Mouse (Mus musculus) limb, embryonic 13.5 days (tissue): ENCODE measurements around the gene Snhg11. TPM values are rescaled to one million over a fixed set of nuclear protein-coding genes. Genes with fewer than 3 reads are reported as not detected.
"Not testable (repeated sequence)": the region's sequence is repeated elsewhere in the genome, so short reads cannot be mapped to it uniquely, and the experiment has no call there.

ENCODE experiments used
- ATAC-seq: fragments of 200-750 bp; cut with Nextera tagmentation; 2 replicates; pipeline ENCODE4 v1.8.0; 2017; ENCODE audit warnings: low read depth, moderate number of reproducible peaks, moderate TSS enrichment; ENCODE audit not compliant: low FRiP score
- H3K27ac ChIP-seq: fragments of 300-500 bp; sonication (generic); 2 replicates; pipeline ENCODE4 v1.5.1; 2015; ENCODE audit warnings: inconsistent platforms, mild to moderate bottlenecking, moderate library complexity
- H3K27me3 ChIP-seq: fragments of 300-500 bp; sonication (generic); 2 replicates; pipeline ENCODE4 v1.6.1; 2015; ENCODE audit warnings: mild to moderate bottlenecking, inconsistent platforms
- H3K36me3 ChIP-seq: fragments of 300-500 bp; sonication (generic); 2 replicates; pipeline ENCODE4 v1.6.1; 2015; ENCODE audit warnings: inconsistent platforms, mild to moderate bottlenecking, moderate library complexity
- H3K4me1 ChIP-seq: fragments of 300-500 bp; sonication (generic); 2 replicates; pipeline ENCODE4 v1.6.1; 2015; ENCODE audit warnings: inconsistent platforms
- H3K4me2 ChIP-seq: fragments of 300-500 bp; sonication (generic); replicated peaks from 2 replicates; pipeline ENCODE4 v1.6.1; 2015; ENCODE audit warnings: inconsistent platforms, mild to moderate bottlenecking, moderate library complexity
- H3K4me3 ChIP-seq: fragments of 300-500 bp; sonication (generic); 2 replicates; pipeline ENCODE4 v1.5.1; 2015; ENCODE audit warnings: moderate library complexity, mild to moderate bottlenecking, inconsistent platforms
- H3K9ac ChIP-seq: fragments of 300-500 bp; sonication (generic); 2 replicates; pipeline ENCODE4 v1.6.1; 2015; ENCODE audit warnings: mild to moderate bottlenecking, inconsistent platforms
- H3K9me3 ChIP-seq: fragments of 300-500 bp; sonication (generic); 2 replicates; pipeline ENCODE4 v1.6.1; 2016; ENCODE audit warnings: inconsistent platforms
- WGBS: fragments of 180-500 bp; shearing (Covaris S2); methylation state at CpG from one replicate; pipeline ENCODE4 v1.1.7; 2015; 5-methylcytosine and 5-hydroxymethylcytosine counted together
- polyA plus RNA-seq: library from polyadenylated mRNA; unstranded; fragments of >200 nt; fragmentation: Nextera tagmentation; extraction: Ambion mirVana; gene quantifications from 2 replicates; pipeline ENCODE4 v1.2.1, GENCODE M21; 2015

Gene Snhg11
- polyA plus RNA-seq, 1 experiment from 2014 or later = 8.7 TPM

GRCm38 (mm10) chr2:158376123-158376687 lies 767 bp downstream of the Snhg11 start:
- Histone ChIP-seq H3K9ac (no peak overlapping the region), H3K4me2 (peak overlapping the region; percentile 71), H3K4me1 (0 out of 2 replicates have a peak, but pooled peaks cover 7% of the 10 kb centered on the region), H3K27ac (no peak overlapping the region), H3K9me3 (no peaks in the 10 kb centered on the region), H3K36me3 (no peaks in the 10 kb centered on the region), H3K27me3 (peaks cover 54% of the 10 kb centered on the region), H3K4me3 (peak overlapping the region; percentile 42)
- WGBS = 26% methylated on average over 12 of the region's 12 CpGs
- no peak for ATAC-seq

- no peaks in the 10 kb centered on the region for H3K9me3 ChIP-seq
- H3K36me3 ChIP-seq = no peaks in the 10 kb centered on the region
- H3K27ac ChIP-seq = no peak overlapping the region
- H3K27me3 ChIP-seq = peaks cover 54% of the 10 kb centered on the region
- ATAC-seq = no peak
- WGBS = 74% methylated on average over 7 of the region's 7 CpGs
- H3K4me1 ChIP-seq = 0 out of 2 replicates have a peak, but pooled peaks cover 7% of the 10 kb centered on the region
- H3K4me3 ChIP-seq = no peak overlapping the region
- H3K9ac ChIP-seq = no peak overlapping the region
- no peak overlapping the region for H3K4me2 ChIP-seq
These were observed 1.4 kb downstream of the Snhg11 start for GRCm38 (mm10) chr2:158376798-158377197.

GRCm38 (mm10) chr2:158377811-158378210 lies 2.4 kb downstream of the Snhg11 start:
- no peak; the same call in 1 of the 2 replicates for ATAC-seq
- no peak overlapping the region for H3K4me2 ChIP-seq
- WGBS = 83% methylated on average over 1 of the region's 1 CpGs
- H3K4me1 ChIP-seq = 0 out of 2 replicates have a peak, but pooled peaks cover 7% of the 10 kb centered on the region
- H3K27me3 ChIP-seq = peaks cover 52% of the 10 kb centered on the region
- no peak overlapping the region for H3K27ac ChIP-seq
- no peak overlapping the region for H3K9ac ChIP-seq
- no peaks in the 10 kb centered on the region for H3K36me3 ChIP-seq
- H3K9me3 ChIP-seq = no peaks in the 10 kb centered on the region
- no peak overlapping the region for H3K4me3 ChIP-seq

- Histone ChIP-seq H3K36me3 (no peaks in the 10 kb centered on the region), H3K9ac (no peak overlapping the region), H3K4me2 (no peak overlapping the region), H3K27ac (no peak overlapping the region), H3K27me3 (peaks cover 35% of the 10 kb centered on the region), H3K4me3 (no peak overlapping the region), H3K9me3 (no peaks in the 10 kb centered on the region), H3K4me1 (0 out of 2 replicates have a peak, but pooled peaks cover 7% of the 10 kb centered on the region)
- 41% methylated on average over 13 of the region's 13 CpGs for WGBS
- ATAC-seq = no peak
These were observed 4.1 kb downstream of the Snhg11 start for GRCm38 (mm10) chr2:158379354-158380078.

- no peaks in the 10 kb centered on the region for H3K4me1 ChIP-seq
- no peak overlapping the region for H3K27ac ChIP-seq
- no peaks in the 10 kb centered on the region for H3K36me3 ChIP-seq
- WGBS = 42% methylated on average over 8 of the region's 8 CpGs
- no peak overlapping the region for H3K4me3 ChIP-seq
- no peak overlapping the region for H3K4me2 ChIP-seq
- no peak overlapping the region for H3K9ac ChIP-seq
- no peaks in the 10 kb centered on the region for H3K27me3 ChIP-seq
- no peaks in the 10 kb centered on the region for H3K9me3 ChIP-seq
- no peak for ATAC-seq
These were observed 10.6 kb downstream of the Snhg11 start for GRCm38 (mm10) chr2:158386072-158386471.

- ATAC-seq = no peak
- no peaks in the 10 kb centered on the region for H3K36me3 ChIP-seq
- H3K9ac ChIP-seq = no peak overlapping the region
- H3K27ac ChIP-seq = no peak overlapping the region
- no peak overlapping the region for H3K4me2 ChIP-seq
- no peaks in the 10 kb centered on the region for H3K27me3 ChIP-seq
- H3K4me1 ChIP-seq = no peaks in the 10 kb centered on the region
- no peaks in the 10 kb centered on the region for H3K9me3 ChIP-seq
- 71% methylated on average over 7 of the region's 7 CpGs for WGBS
- H3K4me3 ChIP-seq = no peak overlapping the region
These were observed 14.0 kb downstream of the Snhg11 start for GRCm38 (mm10) chr2:158389421-158389820.

- ATAC-seq = no peak
- WGBS = 94% methylated on average over 6 of the region's 6 CpGs
- H3K9me3 ChIP-seq = no peaks in the 10 kb centered on the region
- H3K4me3 ChIP-seq = no peak overlapping the region
- no peaks in the 10 kb centered on the region for H3K4me1 ChIP-seq
- no peak overlapping the region for H3K27ac ChIP-seq
- H3K4me2 ChIP-seq = no peak overlapping the region
- H3K27me3 ChIP-seq = no peaks in the 10 kb centered on the region
- H3K36me3 ChIP-seq = no peaks in the 10 kb centered on the region
- no peak overlapping the region for H3K9ac ChIP-seq
These were observed 20.9 kb downstream of the Snhg11 start for GRCm38 (mm10) chr2:158396369-158396768.

- not testable (repeated sequence) for ATAC-seq, H3K4me3 ChIP-seq, H3K9ac ChIP-seq, H3K27ac ChIP-seq, H3K27me3 ChIP-seq, H3K9me3 ChIP-seq, H3K4me1 ChIP-seq, H3K36me3 ChIP-seq, H3K4me2 ChIP-seq
- 59% methylated on average over 13 of the region's 13 CpGs for WGBS
These were observed 21.7 kb downstream of the Snhg11 start for GRCm38 (mm10) chr2:158397140-158397539.

GRCm38 (mm10) chr2:158402915-158403314 lies 27.5 kb downstream of the Snhg11 start:
- WGBS = 83% methylated on average over 7 of the region's 7 CpGs
- H3K9ac ChIP-seq = no peak overlapping the region
- no peaks in the 10 kb centered on the region for H3K36me3 ChIP-seq
- H3K27ac ChIP-seq = no peak overlapping the region
- ATAC-seq = no peak
- H3K4me1 ChIP-seq = no peaks in the 10 kb centered on the region
- no peaks in the 10 kb centered on the region for H3K27me3 ChIP-seq
- no peak overlapping the region for H3K4me2 ChIP-seq
- no peak overlapping the region for H3K4me3 ChIP-seq
- no peaks in the 10 kb centered on the region for H3K9me3 ChIP-seq

GRCm38 (mm10) chr2:158408997-158409594 lies 33.7 kb downstream of the Snhg11 start:
- ATAC-seq = no peak
- Histone ChIP-seq H3K4me2 (peak overlapping the region; percentile 65), H3K27me3 (no peaks in the 10 kb centered on the region), H3K36me3 (no peaks in the 10 kb centered on the region), H3K27ac (no peak overlapping the region), H3K4me1 (peaks cover 25% of the 10 kb centered on the region), H3K9ac (peak overlapping the region; percentile 48), H3K9me3 (no peaks in the 10 kb centered on the region), H3K4me3 (peak overlapping the region; percentile 96)
- 26% methylated on average over 14 of the region's 14 CpGs for WGBS

- peak within 1 kb of the TSS; percentile 92 for H3K4me2 ChIP-seq
- WGBS = under 1% methylated on average over 46 of the region's 46 CpGs
- peak within 1 kb of the TSS; percentile 90 for H3K9ac ChIP-seq
- H3K9me3 ChIP-seq = no peaks in the 10 kb centered on the region
- no peaks in the 10 kb centered on the region for H3K36me3 ChIP-seq
- H3K27me3 ChIP-seq = no peaks in the 10 kb centered on the region
- peak; percentile 90 for ATAC-seq
- peak within 1 kb of the TSS; percentile 81; the same call in 1 of the 2 replicates for H3K27ac ChIP-seq
- peak within 1 kb of the TSS; percentile 96 for H3K4me3 ChIP-seq
- H3K4me1 ChIP-seq = peaks cover 25% of the 10 kb centered on the region
These were observed 34.2 kb downstream of the Snhg11 start, which contains the start of gene Ralgapb for GRCm38 (mm10) chr2:158409595-158410021. TSS of gene Ralgapb (plus strand) at chr2:158409848.
